Mouse (Mus musculus): ENCODE results near the gene Pnliprp1. TPM values are rescaled to one million over a fixed set of nuclear protein-coding genes. Genes with fewer than 3 reads are reported as not detected.

The Pnliprp1 gene
- polyA plus RNA-seq (2015; fragmentation: Nextera tagmentation; extraction: Ambion mirVana), result 0.67 and 0.72 TPM in 2 replicates

DNA sequence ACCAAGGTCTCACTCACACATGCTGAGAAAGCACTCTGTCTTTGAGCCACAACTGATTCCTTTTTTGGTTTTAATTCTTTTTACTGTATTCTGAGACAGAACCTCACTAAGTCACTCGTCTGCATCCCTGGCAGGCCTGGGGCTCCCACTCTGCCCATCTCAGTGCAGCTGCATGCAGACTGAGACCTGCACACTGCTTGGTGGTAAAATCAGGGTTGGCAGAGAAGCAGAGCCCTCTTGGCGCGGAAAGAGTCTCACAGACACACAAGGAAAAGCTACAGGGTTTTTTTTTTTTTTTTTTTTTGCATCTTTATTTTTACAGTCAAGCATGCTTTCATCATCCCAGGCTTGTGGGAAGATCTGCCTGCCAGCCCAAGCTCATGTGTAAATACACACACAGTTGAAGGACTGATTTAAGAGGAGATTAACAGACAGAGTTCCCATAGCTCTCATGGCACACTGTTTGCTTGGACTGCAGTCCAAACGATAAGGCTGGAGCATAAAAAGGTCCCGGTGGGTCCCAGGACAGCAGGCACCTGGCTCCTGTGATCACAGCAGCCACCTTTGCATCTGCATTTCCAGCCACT lies at the start of gene Pnliprp1:
Gene Pnliprp1, plus strand, starts transcription at position 443 of the 587 bp plus-strand sequence.
- no peaks in the 10 kb centered on the region for H3K4me1 ChIP-seq (replicated peaks; ENCODE audit: control insufficient read depth, insufficient read depth, low read length)
- H3K4me3 ChIP-seq (replicated peaks; ENCODE audit: low read length), result no peak within 1 kb of the TSS
- 51% methylated on average over 5 of the region's 5 CpGs for WGBS
- peak within 1 kb of the TSS; percentile 46 for H3K27ac ChIP-seq (ENCODE audit: low read length)
- H3K36me3 ChIP-seq (ENCODE audit: control insufficient read depth, insufficient read depth), result no peaks in the 10 kb centered on the region
- H3K27me3 ChIP-seq (replicated peaks; ENCODE audit: control insufficient read depth, insufficient read depth, low read length), result no peaks in the 10 kb centered on the region
- no peak within 1 kb of the TSS for H3K9ac ChIP-seq (replicated peaks; ENCODE audit: low read depth, low read length)
- H3K9me3 ChIP-seq (ENCODE audit: control insufficient read depth, low read length), result no peaks in the 10 kb centered on the region
- H3K4me2 ChIP-seq (ENCODE audit: low read length), result no peak within 1 kb of the TSS
- peak; percentile 78 for ATAC-seq

DNA sequence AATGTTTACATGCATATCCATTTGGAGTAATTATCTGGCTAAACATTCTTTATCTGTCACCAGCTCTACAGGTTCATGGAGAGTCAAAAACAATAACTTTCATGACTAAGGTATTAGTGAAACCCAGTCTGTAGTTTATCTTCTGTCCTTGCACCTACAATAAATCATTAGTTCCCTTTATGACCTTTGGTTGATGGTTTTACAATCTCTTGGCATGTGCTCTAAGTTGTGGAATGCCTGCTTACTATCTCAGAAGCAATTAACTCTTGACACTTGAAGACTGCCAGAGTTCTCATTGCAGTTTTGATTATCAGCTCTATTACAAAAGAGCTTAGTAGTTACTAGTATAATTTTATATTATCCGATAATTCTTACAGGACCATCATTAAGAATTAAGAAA lies 39.8 kb upstream of the Pnliprp1 start:
- H3K4me3 ChIP-seq (replicated peaks; ENCODE audit: low read length), result no peak overlapping the region
- 90% methylated on average over 1 of the region's 1 CpGs for WGBS
- ATAC-seq, result no peak
- H3K27ac ChIP-seq (ENCODE audit: low read length), result no peak overlapping the region
- no peaks in the 10 kb centered on the region for H3K9me3 ChIP-seq (ENCODE audit: control insufficient read depth, low read length)
- H3K4me2 ChIP-seq (ENCODE audit: low read length), result no peak overlapping the region
- no peak overlapping the region for H3K9ac ChIP-seq (replicated peaks; ENCODE audit: low read depth, low read length)
- H3K27me3 ChIP-seq (replicated peaks; ENCODE audit: control insufficient read depth, insufficient read depth, low read length), result no peaks in the 10 kb centered on the region
- H3K36me3 ChIP-seq (ENCODE audit: control insufficient read depth, insufficient read depth), result no peaks in the 10 kb centered on the region
- H3K4me1 ChIP-seq (replicated peaks; ENCODE audit: control insufficient read depth, insufficient read depth, low read length), result no peaks in the 10 kb centered on the region

DNA sequence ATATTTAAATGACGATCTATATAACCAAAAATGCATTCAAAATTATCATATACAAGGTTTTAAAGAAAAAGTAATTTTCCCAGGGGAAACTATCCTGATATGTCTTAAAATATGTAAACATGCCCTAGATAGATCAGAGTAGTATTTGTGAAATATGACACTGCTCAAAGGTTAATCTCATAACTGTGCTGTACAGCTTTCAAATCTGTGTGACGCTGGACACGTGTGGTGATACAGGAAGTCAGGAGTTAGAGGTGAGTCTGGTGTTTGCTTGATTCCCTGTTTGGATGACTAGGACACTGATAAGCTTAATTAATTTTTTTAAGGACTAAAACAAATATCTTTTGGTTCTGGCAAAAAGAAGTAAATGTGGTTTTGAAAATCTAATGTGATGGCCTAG lies 33.4 kb upstream of the Pnliprp1 start:
- H3K27ac ChIP-seq (ENCODE audit: low read length), result no peak overlapping the region
- WGBS, result 93% methylated on average over 3 of the region's 3 CpGs
- ATAC-seq, result no peak
- no peaks in the 10 kb centered on the region for H3K27me3 ChIP-seq (replicated peaks; ENCODE audit: control insufficient read depth, insufficient read depth, low read length)
- no peaks in the 10 kb centered on the region for H3K9me3 ChIP-seq (ENCODE audit: control insufficient read depth, low read length)
- H3K4me2 ChIP-seq (ENCODE audit: low read length), result no peak overlapping the region
- H3K9ac ChIP-seq (replicated peaks; ENCODE audit: low read depth, low read length), result no peak overlapping the region
- no peaks in the 10 kb centered on the region for H3K36me3 ChIP-seq (ENCODE audit: control insufficient read depth, insufficient read depth)
- H3K4me1 ChIP-seq (replicated peaks; ENCODE audit: control insufficient read depth, insufficient read depth, low read length), result no peaks in the 10 kb centered on the region
- no peak overlapping the region for H3K4me3 ChIP-seq (replicated peaks; ENCODE audit: low read length)

GRCm38 (mm10) chr19:58696235-58696634 lies 32.5 kb upstream of the Pnliprp1 start:
- WGBS, result 93% methylated on average over 2 of the region's 2 CpGs
- Histone ChIP-seq H3K27me3 (replicated peaks; ENCODE audit: control insufficient read depth, insufficient read depth, low read length) (no peaks in the 10 kb centered on the region), H3K9ac (replicated peaks; ENCODE audit: low read depth, low read length) (no peak overlapping the region), H3K4me3 (replicated peaks; ENCODE audit: low read length) (no peak overlapping the region), H3K4me2 (ENCODE audit: low read length) (no peak overlapping the region), H3K27ac (ENCODE audit: low read length) (no peak overlapping the region), H3K36me3 (ENCODE audit: control insufficient read depth, insufficient read depth) (no peaks in the 10 kb centered on the region), H3K9me3 (ENCODE audit: control insufficient read depth, low read length) (no peaks in the 10 kb centered on the region), H3K4me1 (replicated peaks; ENCODE audit: control insufficient read depth, insufficient read depth, low read length) (no peaks in the 10 kb centered on the region)
- ATAC-seq, result no peak

- 76% methylated on average over 4 of the region's 4 CpGs for WGBS
- H3K9ac ChIP-seq (replicated peaks; ENCODE audit: low read depth, low read length), result no peak overlapping the region
- H3K4me1 ChIP-seq (replicated peaks; ENCODE audit: control insufficient read depth, insufficient read depth, low read length), result no peaks in the 10 kb centered on the region
These were observed 24.1 kb upstream of the Pnliprp1 start for GRCm38 (mm10) chr19:58704556-58704955.

DNA sequence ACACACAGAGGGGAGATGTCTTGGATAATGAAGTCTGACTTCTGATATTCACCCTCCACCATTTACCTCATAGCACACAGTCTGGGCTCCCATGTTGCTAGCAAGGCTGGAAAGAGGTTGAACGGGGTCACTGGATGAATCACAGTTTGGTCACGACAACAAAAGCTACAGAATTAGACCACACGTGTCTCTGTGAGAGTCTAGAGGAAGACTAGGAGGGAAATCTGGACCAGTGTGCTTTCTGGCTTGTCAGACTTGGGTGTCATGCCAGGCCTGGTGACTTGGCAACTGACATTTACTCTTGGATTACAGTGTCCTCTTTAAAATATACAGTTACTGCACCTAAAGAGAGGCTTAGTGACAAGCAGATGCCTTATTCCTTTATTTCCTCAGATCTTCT lies 20.1 kb upstream of the Pnliprp1 start:
- H3K27ac ChIP-seq (ENCODE audit: low read length), result no peak overlapping the region
- no peak overlapping the region for H3K9ac ChIP-seq (replicated peaks; ENCODE audit: low read depth, low read length)
- no peak overlapping the region for H3K4me3 ChIP-seq (replicated peaks; ENCODE audit: low read length)
- no peaks in the 10 kb centered on the region for H3K4me1 ChIP-seq (replicated peaks; ENCODE audit: control insufficient read depth, insufficient read depth, low read length)
- no peaks in the 10 kb centered on the region for H3K9me3 ChIP-seq (ENCODE audit: control insufficient read depth, low read length)
- no peak for ATAC-seq
- no peaks in the 10 kb centered on the region for H3K27me3 ChIP-seq (replicated peaks; ENCODE audit: control insufficient read depth, insufficient read depth, low read length)
- H3K4me2 ChIP-seq (ENCODE audit: low read length), result no peak overlapping the region
- H3K36me3 ChIP-seq (ENCODE audit: control insufficient read depth, insufficient read depth), result no peaks in the 10 kb centered on the region
- 80% methylated on average over 3 of the region's 3 CpGs for WGBS

More at GRCm38 (mm10) chr19:58704556-58704955, 24.1 kb upstream of the Pnliprp1 start:
- Histone ChIP-seq H3K27me3 (replicated peaks; ENCODE audit: control insufficient read depth, insufficient read depth, low read length) (no peaks in the 10 kb centered on the region), H3K27ac (ENCODE audit: low read length) (no peak overlapping the region), H3K4me2 (ENCODE audit: low read length) (no peak overlapping the region), H3K36me3 (ENCODE audit: control insufficient read depth, insufficient read depth) (no peaks in the 10 kb centered on the region), H3K4me3 (replicated peaks; ENCODE audit: low read length) (no peak overlapping the region), H3K9me3 (ENCODE audit: control insufficient read depth, low read length) (no peaks in the 10 kb centered on the region)
- ATAC-seq, result no peak

DNA sequence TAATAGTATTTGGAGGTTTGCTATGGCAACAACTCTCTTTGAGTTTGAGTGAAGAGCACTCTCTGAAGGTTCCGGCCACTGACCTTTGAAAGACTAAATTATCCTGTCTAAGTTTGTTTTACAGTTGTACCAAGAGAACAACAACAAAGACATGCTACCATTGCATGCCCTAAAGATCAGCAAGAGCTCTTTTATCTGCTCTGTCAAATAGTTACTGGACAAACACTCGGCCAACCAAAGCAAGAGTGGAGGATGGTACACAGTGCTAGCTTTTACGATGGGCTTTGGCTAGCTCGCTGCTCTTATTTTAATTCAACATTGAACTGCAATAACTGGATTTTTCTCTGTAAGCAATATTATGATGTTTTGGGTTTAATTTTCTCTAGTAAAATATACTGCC lies 10.8 kb upstream of the Pnliprp1 start:
- H3K9me3 ChIP-seq (ENCODE audit: control insufficient read depth, low read length), result no peaks in the 10 kb centered on the region
- no peak overlapping the region for H3K27ac ChIP-seq (ENCODE audit: low read length)
- H3K36me3 ChIP-seq (ENCODE audit: control insufficient read depth, insufficient read depth), result no peaks in the 10 kb centered on the region
- no peaks in the 10 kb centered on the region for H3K4me1 ChIP-seq (replicated peaks; ENCODE audit: control insufficient read depth, insufficient read depth, low read length)
- no peak overlapping the region for H3K4me2 ChIP-seq (ENCODE audit: low read length)
- H3K9ac ChIP-seq (replicated peaks; ENCODE audit: low read depth, low read length), result no peak overlapping the region
- WGBS, result 94% methylated on average over 4 of the region's 4 CpGs
- ATAC-seq, result no peak
- H3K4me3 ChIP-seq (replicated peaks; ENCODE audit: low read length), result no peak overlapping the region
- no peaks in the 10 kb centered on the region for H3K27me3 ChIP-seq (replicated peaks; ENCODE audit: control insufficient read depth, insufficient read depth, low read length)

GRCm38 (mm10) chr19:58720439-58720838 lies 8.2 kb upstream of the Pnliprp1 start:
- Histone ChIP-seq H3K27ac (ENCODE audit: low read length) (no peak overlapping the region), H3K4me3 (replicated peaks; ENCODE audit: low read length) (no peak overlapping the region), H3K9me3 (ENCODE audit: control insufficient read depth, low read length) (no peaks in the 10 kb centered on the region), H3K36me3 (ENCODE audit: control insufficient read depth, insufficient read depth) (no peaks in the 10 kb centered on the region), H3K4me2 (ENCODE audit: low read length) (no peak overlapping the region), H3K4me1 (replicated peaks; ENCODE audit: control insufficient read depth, insufficient read depth, low read length) (no peaks in the 10 kb centered on the region), H3K9ac (replicated peaks; ENCODE audit: low read depth, low read length) (no peak overlapping the region), H3K27me3 (replicated peaks; ENCODE audit: control insufficient read depth, insufficient read depth, low read length) (no peaks in the 10 kb centered on the region)
- ATAC-seq, result no peak

GRCm38 (mm10) chr19:58726551-58726950 lies 2.1 kb upstream of the Pnliprp1 start:
- no peak overlapping the region for H3K4me3 ChIP-seq (replicated peaks; ENCODE audit: low read length)
- no peak overlapping the region for H3K27ac ChIP-seq (ENCODE audit: low read length)
- ATAC-seq, result no peak
- WGBS, result 87% methylated on average over 5 of the region's 5 CpGs
- H3K9me3 ChIP-seq (ENCODE audit: control insufficient read depth, low read length), result no peaks in the 10 kb centered on the region
- no peaks in the 10 kb centered on the region for H3K36me3 ChIP-seq (ENCODE audit: control insufficient read depth, insufficient read depth)
- no peaks in the 10 kb centered on the region for H3K4me1 ChIP-seq (replicated peaks; ENCODE audit: control insufficient read depth, insufficient read depth, low read length)
- no peak overlapping the region for H3K4me2 ChIP-seq (ENCODE audit: low read length)
- no peak overlapping the region for H3K9ac ChIP-seq (replicated peaks; ENCODE audit: low read depth, low read length)
- H3K27me3 ChIP-seq (replicated peaks; ENCODE audit: control insufficient read depth, insufficient read depth, low read length), result no peaks in the 10 kb centered on the region

DNA sequence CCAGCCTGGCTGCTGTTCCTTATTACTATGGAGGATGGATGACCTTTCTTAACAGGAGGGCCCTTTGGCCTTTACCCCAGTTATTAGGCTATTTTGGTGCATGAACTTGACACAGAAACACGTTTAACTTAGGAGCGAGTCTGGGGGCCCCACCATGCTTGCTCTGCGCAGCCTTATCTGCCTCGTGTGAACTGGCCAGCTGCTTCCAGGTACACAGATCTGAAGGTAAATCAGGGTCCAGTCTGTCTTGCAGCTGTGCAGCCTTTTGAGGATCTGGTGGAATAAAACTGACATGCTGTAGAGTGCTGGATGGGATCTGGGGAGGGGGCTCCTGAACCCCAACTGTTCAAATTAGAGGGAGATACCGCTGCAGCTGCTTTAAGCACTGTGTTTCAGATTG lies 931 bp upstream of the Pnliprp1 start:
- 86% methylated on average over 5 of the region's 5 CpGs for WGBS
- no peak for ATAC-seq

More for the DNA sequence above, 931 bp upstream of the Pnliprp1 start:
- H3K9ac ChIP-seq (replicated peaks; ENCODE audit: low read depth, low read length), result no peak overlapping the region
- H3K9me3 ChIP-seq (ENCODE audit: control insufficient read depth, low read length), result no peaks in the 10 kb centered on the region
- peak overlapping the region; percentile 46 for H3K27ac ChIP-seq (ENCODE audit: low read length)
- no peak overlapping the region for H3K4me2 ChIP-seq (ENCODE audit: low read length)
- H3K36me3 ChIP-seq (ENCODE audit: control insufficient read depth, insufficient read depth), result no peaks in the 10 kb centered on the region
- H3K27me3 ChIP-seq (replicated peaks; ENCODE audit: control insufficient read depth, insufficient read depth, low read length), result no peaks in the 10 kb centered on the region
- H3K4me3 ChIP-seq (replicated peaks; ENCODE audit: low read length), result no peak overlapping the region
- H3K4me1 ChIP-seq (replicated peaks; ENCODE audit: control insufficient read depth, insufficient read depth, low read length), result no peaks in the 10 kb centered on the region

Data from forebrain, embryonic 16.5 days (tissue).